Mouse (Mus musculus): ENCODE data around the gene Kcnb1. TPM values are rescaled to one million over a fixed set of nuclear protein-coding genes. Genes with fewer than 3 reads are reported as not detected.

The Kcnb1 gene
- 1.1 and 1.2 TPM in 2 replicates for polyA plus RNA-seq (2015; fragmentation: Nextera tagmentation; extraction: Ambion mirVana)

DNA sequence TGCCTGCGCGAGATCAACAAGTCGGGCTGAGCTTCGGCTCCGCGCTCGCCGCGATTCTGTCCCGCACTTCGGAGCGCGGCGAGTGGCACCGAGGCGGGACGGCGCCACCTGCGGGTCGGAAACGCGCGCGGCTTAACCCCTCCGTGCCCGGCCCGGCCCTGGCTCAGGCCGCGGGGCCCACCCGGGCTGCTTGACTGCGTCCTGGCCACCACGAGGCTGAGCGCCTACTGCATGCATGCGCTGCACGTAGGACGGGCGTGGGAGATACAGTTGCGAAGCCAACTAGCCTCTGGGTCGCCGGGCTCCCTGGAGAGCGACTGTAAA, at the start of gene Kcnb1:
TSS of gene Kcnb1 (minus strand) at position 80 of the 324 bp plus-strand sequence.
- Histone ChIP-seq H3K9ac (peak within 1 kb of the TSS; percentile 67), H3K9me3 (no peaks in the 10 kb centered on the region), H3K4me2 (peak within 1 kb of the TSS; percentile 85), H3K27me3 (peaks cover 65% of the 10 kb centered on the region), H3K4me1 (peaks cover 28% of the 10 kb centered on the region), H3K4me3 (peak within 1 kb of the TSS; percentile 61), H3K36me3 (no peaks in the 10 kb centered on the region), H3K27ac (no peak within 1 kb of the TSS)
- no peak for ATAC-seq (ENCODE audit: insufficient number of reproducible peaks, insufficient read depth, low FRiP score, low TSS enrichment, low read depth)
- under 1% methylated on average over 41 of the region's 41 CpGs for WGBS

- 12% methylated on average over 12 of the region's 12 CpGs for WGBS
- H3K4me3 ChIP-seq: peak overlapping the region; percentile 51
- H3K27me3 ChIP-seq: peaks cover 39% of the 10 kb centered on the region
- peak overlapping the region; percentile 78 for H3K9ac ChIP-seq
- H3K4me1 ChIP-seq: peaks cover 24% of the 10 kb centered on the region
- no peaks in the 10 kb centered on the region for H3K36me3 ChIP-seq
- H3K4me2 ChIP-seq: peak overlapping the region; percentile 87
- 0 out of 2 replicates have a peak overlapping the region, but pooled peaks have one; percentile 11 for H3K27ac ChIP-seq
- H3K9me3 ChIP-seq: no peaks in the 10 kb centered on the region
- no peak for ATAC-seq (ENCODE audit: insufficient number of reproducible peaks, insufficient read depth, low FRiP score, low TSS enrichment, low read depth)
Measured at GRCm38 (mm10) chr2:167239262-167239661, 49.3 kb upstream of the Kcnb1 start.

DNA sequence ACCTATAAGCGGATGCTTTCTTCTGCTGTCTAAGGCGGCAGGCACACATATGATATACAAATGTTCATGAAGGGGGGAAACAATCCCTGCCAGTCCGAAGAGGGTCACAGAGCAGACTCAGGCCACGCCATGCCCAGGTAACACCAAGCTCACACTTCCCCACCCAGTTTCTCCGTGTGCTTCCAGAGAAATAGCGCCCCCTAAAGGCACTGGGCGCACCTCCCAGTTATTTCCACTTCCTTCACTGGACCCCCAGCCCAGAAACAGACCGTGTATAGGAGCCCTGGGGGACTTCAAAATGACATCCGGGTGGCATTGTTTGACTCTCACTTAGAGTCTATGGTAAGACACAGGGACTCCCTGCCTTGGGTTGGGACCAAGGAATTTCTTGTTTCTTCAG, 47.3 kb upstream of the Kcnb1 start:
- Histone ChIP-seq H3K27ac (no peak overlapping the region), H3K36me3 (no peaks in the 10 kb centered on the region), H3K4me2 (no peak overlapping the region), H3K9me3 (no peaks in the 10 kb centered on the region), H3K4me3 (no peak overlapping the region), H3K4me1 (peaks cover 41% of the 10 kb centered on the region), H3K27me3 (peaks cover 39% of the 10 kb centered on the region), H3K9ac (no peak overlapping the region)
- ATAC-seq (ENCODE audit: insufficient number of reproducible peaks, insufficient read depth, low FRiP score, low TSS enrichment, low read depth): no peak
- WGBS: 81% methylated on average over 9 of the region's 9 CpGs

DNA sequence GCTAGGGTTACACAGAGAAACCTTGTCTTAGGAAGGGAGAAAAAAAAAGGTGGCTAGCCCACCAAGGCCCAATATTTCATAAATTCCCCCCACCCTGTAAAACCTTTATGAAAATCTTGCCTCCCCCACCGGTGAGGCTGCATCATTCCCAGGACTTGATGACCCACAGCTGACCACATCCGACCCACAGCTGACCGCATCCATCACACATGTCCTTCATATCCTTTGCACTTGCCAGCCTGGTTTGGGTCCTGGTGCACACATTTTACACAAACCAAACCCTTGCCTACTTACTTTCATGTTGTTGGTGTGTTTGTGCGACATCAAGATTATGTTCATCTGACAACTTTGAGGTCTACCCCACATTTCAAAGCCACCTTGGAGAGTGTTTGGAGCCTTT, 46.2 kb upstream of the Kcnb1 start:
- WGBS: 95% methylated on average over 4 of the region's 4 CpGs
- H3K36me3 ChIP-seq: no peaks in the 10 kb centered on the region
- H3K4me3 ChIP-seq: no peak overlapping the region
- peaks cover 46% of the 10 kb centered on the region for H3K4me1 ChIP-seq
- no peak overlapping the region for H3K27ac ChIP-seq
- H3K27me3 ChIP-seq: peaks cover 31% of the 10 kb centered on the region
- no peak overlapping the region for H3K4me2 ChIP-seq
- no peak overlapping the region for H3K9ac ChIP-seq
- ATAC-seq (ENCODE audit: insufficient number of reproducible peaks, insufficient read depth, low FRiP score, low TSS enrichment, low read depth): no peak
- no peaks in the 10 kb centered on the region for H3K9me3 ChIP-seq

DNA sequence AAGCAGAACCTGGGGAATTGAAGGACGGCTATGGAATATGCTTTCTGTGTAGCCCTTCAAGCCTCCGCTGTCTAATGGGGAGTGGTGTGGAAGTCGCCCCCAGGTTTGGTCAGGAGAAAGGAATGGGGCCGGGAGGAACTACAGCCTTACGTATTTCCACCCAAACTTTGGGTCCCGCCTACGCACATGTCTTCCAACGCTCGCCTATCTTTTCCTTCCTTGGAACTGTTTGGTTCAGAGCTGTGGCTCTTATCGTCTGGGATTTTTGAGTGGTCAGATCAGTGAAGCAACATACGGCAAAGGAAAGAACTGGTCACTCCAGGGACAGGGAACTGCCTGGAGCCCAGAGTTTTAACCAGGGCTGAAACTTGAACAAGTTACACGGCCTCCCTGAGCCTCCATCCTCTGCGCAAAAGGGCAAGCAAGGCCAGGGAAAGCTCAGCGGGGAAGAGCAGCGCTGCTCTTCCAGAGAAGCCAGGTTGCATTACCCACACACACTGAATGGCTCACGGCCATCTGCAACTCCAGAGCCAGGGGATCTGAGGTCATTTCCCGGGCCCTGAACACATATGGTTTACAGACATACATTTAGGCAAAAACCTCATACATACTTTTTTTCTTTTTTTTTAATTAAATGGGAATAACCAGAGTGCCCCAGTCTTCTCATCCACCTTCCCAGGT, 45.5 kb upstream of the Kcnb1 start:
- no peaks in the 10 kb centered on the region for H3K36me3 ChIP-seq
- H3K9me3 ChIP-seq: no peaks in the 10 kb centered on the region
- H3K4me1 ChIP-seq: peaks cover 41% of the 10 kb centered on the region
- no peak for ATAC-seq (ENCODE audit: insufficient number of reproducible peaks, insufficient read depth, low FRiP score, low TSS enrichment, low read depth)
- no peak overlapping the region for H3K9ac ChIP-seq
- 73% methylated on average over 17 of the region's 17 CpGs for WGBS
- no peak overlapping the region for H3K4me3 ChIP-seq
- H3K27ac ChIP-seq: no peak overlapping the region
- H3K4me2 ChIP-seq: no peak overlapping the region
- H3K27me3 ChIP-seq: peaks cover 27% of the 10 kb centered on the region

DNA sequence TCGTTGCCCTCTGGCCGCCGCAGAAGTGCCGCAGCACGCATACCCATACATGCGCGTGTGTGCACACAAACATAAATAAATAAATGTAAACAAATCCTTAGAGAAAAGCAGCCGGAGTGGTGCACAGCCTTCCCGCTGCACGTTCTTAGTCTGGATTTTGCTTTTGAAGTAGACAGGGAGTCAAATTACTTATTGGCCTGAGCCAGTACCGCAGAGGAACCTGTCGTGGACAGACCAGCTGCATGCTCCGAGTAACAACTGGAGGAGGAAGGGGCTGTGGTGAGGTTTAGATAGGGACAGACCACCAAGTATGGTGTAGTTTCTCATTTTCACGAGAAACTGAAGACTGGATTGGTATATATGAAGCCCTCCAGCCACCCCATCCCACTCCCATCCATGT, 43.8 kb upstream of the Kcnb1 start:
- Histone ChIP-seq H3K9ac (no peak overlapping the region), H3K4me3 (no peak overlapping the region), H3K27me3 (peaks cover 12% of the 10 kb centered on the region), H3K4me2 (peak overlapping the region; percentile 32), H3K36me3 (no peaks in the 10 kb centered on the region), H3K9me3 (no peaks in the 10 kb centered on the region), H3K27ac (no peak overlapping the region), H3K4me1 (peaks cover 28% of the 10 kb centered on the region)
- WGBS: 22% methylated on average over 14 of the region's 14 CpGs
- ATAC-seq (ENCODE audit: insufficient number of reproducible peaks, insufficient read depth, low FRiP score, low TSS enrichment, low read depth): no peak

GRCm38 (mm10) chr2:167233009-167233335, 43.0 kb upstream of the Kcnb1 start:
- WGBS: 65% methylated on average over 5 of the region's 5 CpGs
- no peak overlapping the region for H3K27ac ChIP-seq
- no peak overlapping the region for H3K4me3 ChIP-seq
- no peaks in the 10 kb centered on the region for H3K36me3 ChIP-seq
- no peak overlapping the region for H3K4me2 ChIP-seq
- H3K9ac ChIP-seq: no peak overlapping the region
- H3K4me1 ChIP-seq: peaks cover 28% of the 10 kb centered on the region
- ATAC-seq (ENCODE audit: insufficient number of reproducible peaks, insufficient read depth, low FRiP score, low TSS enrichment, low read depth): no peak
- H3K9me3 ChIP-seq: no peaks in the 10 kb centered on the region
- H3K27me3 ChIP-seq: peaks cover 4% of the 10 kb centered on the region; the same call in 1 of the 2 replicates

- H3K4me2 ChIP-seq: no peak overlapping the region
- no peaks in the 10 kb centered on the region for H3K9me3 ChIP-seq
- ATAC-seq (ENCODE audit: insufficient number of reproducible peaks, insufficient read depth, low FRiP score, low TSS enrichment, low read depth): no peak
- 0 out of 2 replicates have a peak overlapping the region, but pooled peaks have one; percentile 32 for H3K9ac ChIP-seq
- H3K27ac ChIP-seq: peak overlapping the region; percentile 33; the same call in 1 of the 2 replicates
- peaks cover 28% of the 10 kb centered on the region for H3K4me1 ChIP-seq
- 57% methylated on average over 14 of the region's 14 CpGs for WGBS
- no peaks in the 10 kb centered on the region for H3K27me3 ChIP-seq
- H3K36me3 ChIP-seq: no peaks in the 10 kb centered on the region
- no peak overlapping the region for H3K4me3 ChIP-seq
Measured at GRCm38 (mm10) chr2:167232132-167233008, 42.4 kb upstream of the Kcnb1 start.

GRCm38 (mm10) chr2:167230554-167230953, 40.6 kb upstream of the Kcnb1 start:
- H3K9ac ChIP-seq: no peak overlapping the region
- no peaks in the 10 kb centered on the region for H3K9me3 ChIP-seq
- H3K27me3 ChIP-seq: no peaks in the 10 kb centered on the region
- H3K4me2 ChIP-seq: peak overlapping the region; percentile 37
- WGBS: 13% methylated on average over 15 of the region's 15 CpGs
- H3K27ac ChIP-seq: no peak overlapping the region
- H3K4me1 ChIP-seq: peaks cover 28% of the 10 kb centered on the region
- ATAC-seq (ENCODE audit: insufficient number of reproducible peaks, insufficient read depth, low FRiP score, low TSS enrichment, low read depth): no peak
- no peaks in the 10 kb centered on the region for H3K36me3 ChIP-seq
- no peak overlapping the region for H3K4me3 ChIP-seq

GRCm38 (mm10) chr2:167224937-167225336, 35.0 kb upstream of the Kcnb1 start:
- 74% methylated on average over 7 of the region's 7 CpGs for WGBS
- ATAC-seq (ENCODE audit: insufficient number of reproducible peaks, insufficient read depth, low FRiP score, low TSS enrichment, low read depth): no peak
- H3K27ac ChIP-seq: no peak overlapping the region
- peak overlapping the region; percentile 0; the same call in 1 of the 2 replicates for H3K9ac ChIP-seq
- H3K4me2 ChIP-seq: no peak overlapping the region
- no peaks in the 10 kb centered on the region for H3K9me3 ChIP-seq
- no peaks in the 10 kb centered on the region for H3K4me1 ChIP-seq
- no peak overlapping the region for H3K4me3 ChIP-seq
- no peaks in the 10 kb centered on the region for H3K27me3 ChIP-seq
- H3K36me3 ChIP-seq: no peaks in the 10 kb centered on the region

DNA sequence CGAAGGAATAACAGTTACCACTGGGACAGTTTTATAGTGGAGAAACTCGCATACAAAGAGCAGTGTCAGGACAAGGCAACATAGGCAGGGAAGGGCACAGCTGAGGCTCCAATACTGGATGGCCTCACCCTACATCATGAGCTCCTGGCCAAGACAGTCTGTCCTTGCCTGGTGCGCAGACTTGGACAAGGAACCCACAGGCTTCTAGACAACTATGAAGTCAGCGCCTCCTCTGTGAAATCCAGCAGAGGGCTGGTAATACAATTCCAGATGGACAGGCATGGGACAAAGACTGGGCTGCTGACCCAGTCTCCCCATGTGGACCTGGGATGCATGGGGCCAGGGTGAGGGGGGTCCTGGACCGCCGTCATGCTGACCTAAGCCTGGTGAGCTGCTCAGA, 34.2 kb upstream of the Kcnb1 start:
- Histone ChIP-seq H3K27me3 (no peaks in the 10 kb centered on the region), H3K36me3 (no peaks in the 10 kb centered on the region), H3K4me1 (peaks cover under 1% of the 10 kb centered on the region; the same call in 1 of the 2 replicates), H3K9me3 (no peaks in the 10 kb centered on the region), H3K4me2 (no peak overlapping the region), H3K4me3 (no peak overlapping the region), H3K27ac (no peak overlapping the region), H3K9ac (no peak overlapping the region)
- WGBS: 90% methylated on average over 6 of the region's 6 CpGs
- ATAC-seq (ENCODE audit: insufficient number of reproducible peaks, insufficient read depth, low FRiP score, low TSS enrichment, low read depth): no peak

GRCm38 (mm10) chr2:167222152-167222551, 32.2 kb upstream of the Kcnb1 start:
- no peaks in the 10 kb centered on the region for H3K9me3 ChIP-seq
- H3K9ac ChIP-seq: no peak overlapping the region; the same call in 1 of the 2 replicates
- no peak for ATAC-seq (ENCODE audit: insufficient number of reproducible peaks, insufficient read depth, low FRiP score, low TSS enrichment, low read depth)
- no peaks in the 10 kb centered on the region for H3K36me3 ChIP-seq
- H3K4me1 ChIP-seq: peaks cover 3% of the 10 kb centered on the region; the same call in 1 of the 2 replicates
- H3K4me3 ChIP-seq: no peak overlapping the region
- H3K27me3 ChIP-seq: no peaks in the 10 kb centered on the region
- 19% methylated on average over 7 of the region's 7 CpGs for WGBS
- H3K27ac ChIP-seq: no peak overlapping the region
- H3K4me2 ChIP-seq: no peak overlapping the region
